Comparison of ENCODE assay signal across 8 mouse cellular contexts in genomic region chr7:64373147-64373829, GRCm38 (mm10). TPM values are rescaled to one million over a fixed set of nuclear protein-coding genes. Genes with fewer than 3 reads are reported as not detected.
DNase-seq lines count a peak whose midpoint lies in the region; ATAC-seq and TF ChIP-seq lines count a peak whose summit lies in the region.

No protein-coding gene starts in this region.

- H3K4me1 ChIP-seq in kidney, adult 2 months (ENCODE audit: control insufficient read depth, insufficient read depth, low read length) = peaks cover 4% of the 10 kb centered on the region
- H3K4me1 ChIP-seq in heart, postnatal 0 days (ENCODE audit: control insufficient read depth, insufficient read depth) = peaks cover 5% of the 10 kb centered on the region
- H3K4me1 ChIP-seq in megakaryocyte, embryonic 14.5 days = peaks cover 18% of the 10 kb centered on the region

- no peak for TF ChIP-seq EP300 in heart, postnatal 0 days (IDR thresholded peaks at IDR 0.05; ENCODE audit: low read depth)

- peak overlapping the region; percentile 80 for H3K27ac ChIP-seq in kidney, adult 2 months (ENCODE audit: insufficient read depth, low read depth, low read length)
- peak overlapping the region; percentile 96 for H3K27ac ChIP-seq in heart, postnatal 0 days (ENCODE audit: low read depth)

- no peak for TF ChIP-seq POLR2A in kidney, adult 2 months (IDR thresholded peaks at IDR 0.05; ENCODE audit: low read depth, low read length)

- peak overlapping the region; percentile 72 for H3K4me3 ChIP-seq in kidney, adult 2 months (ENCODE audit: insufficient read depth, low read depth, low read length)
- H3K4me3 ChIP-seq in heart, postnatal 0 days (ENCODE audit: low read depth, low read length) = peak overlapping the region; percentile 73
- peak overlapping the region; percentile 92 for H3K4me3 ChIP-seq in megakaryocyte, embryonic 14.5 days (replicated peaks)

- peak overlapping the region; percentile 72 for H3K9ac ChIP-seq in heart, postnatal 0 days (replicated peaks; ENCODE audit: low read depth, low read length)

- peaks cover 2% of the 10 kb centered on the region for H3K36me3 ChIP-seq in kidney, adult 2 months (ENCODE audit: control insufficient read depth, insufficient read depth, low read length)
- peaks cover 33% of the 10 kb centered on the region for H3K36me3 ChIP-seq in heart, postnatal 0 days (replicated peaks; ENCODE audit: control insufficient read depth, insufficient read depth, low read length)
- peaks cover 71% of the 10 kb centered on the region for H3K36me3 ChIP-seq in megakaryocyte, embryonic 14.5 days (replicated peaks; ENCODE audit: low read length)

- H3K9me3 ChIP-seq in heart, postnatal 0 days (replicated peaks; ENCODE audit: control insufficient read depth, low read length) = no peaks in the 10 kb centered on the region
- H3K9me3 ChIP-seq in megakaryocyte, embryonic 14.5 days = no peaks in the 10 kb centered on the region

- no peak for TF ChIP-seq CTCF in kidney, adult 2 months (conservative IDR thresholded peaks at IDR 0.05; ENCODE audit: insufficient read depth, insufficient read length, low read depth, low read length)
- no peak for TF ChIP-seq CTCF in heart, postnatal 0 days (IDR thresholded peaks at IDR 0.05; ENCODE audit: low read depth)

- DNase-seq in kidney, adult 2 months = no peak
- no peak for DNase-seq in kidney, adult 9 months
- DNase-seq in R1 (ENCODE audit: low read depth, low spot score) = peak; percentile 28
- no peak for DNase-seq in heart, postnatal 0 days (ENCODE audit: low spot score)
- no peak for DNase-seq in right cerebral cortex, adult 2 months (ENCODE audit: low spot score in 2 of 2)
- no peak for DNase-seq in adrenal gland, postnatal 10 days
- DNase-seq in layer of hippocampus, adult 11-12 months (ENCODE audit: low spot score) = no peak

- 8% methylated on average over 18 of the region's 18 CpGs for WGBS in kidney, adult 2 months
- WGBS in heart, postnatal 0 days = 10% methylated on average over 18 of the region's 18 CpGs

- peak overlapping the region; percentile 82 for H3K4me2 ChIP-seq in heart, postnatal 0 days (ENCODE audit: low read depth, low read length)

- ATAC-seq in heart, postnatal 0 days (ENCODE audit: insufficient read depth, low read depth) = no peak

- no peaks in the 10 kb centered on the region for H3K27me3 ChIP-seq in kidney, adult 2 months (replicated peaks; ENCODE audit: control insufficient read depth, insufficient read depth, low read length)
- H3K27me3 ChIP-seq in heart, postnatal 0 days (ENCODE audit: control insufficient read depth, insufficient read depth, low read length) = no peaks in the 10 kb centered on the region
- no peaks in the 10 kb centered on the region for H3K27me3 ChIP-seq in megakaryocyte, embryonic 14.5 days (replicated peaks)

RNA-seq across cellular contexts. Expression of gene Fan1, which starts 0.6 kb away (rescaled TPM):
- polyA plus RNA-seq in kidney, adult 2 months (2012; rRNA removed) = 2.8 and 3.2 TPM in 2 replicates
- 4.6 and 8.9 TPM in 2 replicates for total RNA-seq in heart, postnatal 0 days (2014; rRNA removed; ENCODE audit: low replicate concordance)
- 3.9 TPM in 2 replicates for polyA plus RNA-seq in heart, postnatal 0 days (2015; fragmentation: Nextera tagmentation; extraction: Ambion mirVana)
- polyA plus RNA-seq in megakaryocyte, embryonic 14.5 days (2012; ENCODE audit: insufficient read depth, low replicate concordance) = 0.40 and 0.48 TPM in 2 replicates
- total RNA-seq in adrenal gland, postnatal 10 days (2021) = 10 to 100 TPM in 1 of 2 experiments, 1 to 10 TPM in 1; 7.3 to 10.9 TPM

RNA-seq across cellular contexts. Expression of gene Mphosph10, which starts 18.8 kb away (rescaled TPM):
- 0.95 and 1.5 TPM in 2 replicates for polyA plus RNA-seq in kidney, adult 2 months (2012; rRNA removed)
- 2.6 and 4.4 TPM in 2 replicates for total RNA-seq in heart, postnatal 0 days (2014; rRNA removed; ENCODE audit: low replicate concordance)
- 15.1 and 18.4 TPM in 2 replicates for polyA plus RNA-seq in heart, postnatal 0 days (2015; fragmentation: Nextera tagmentation; extraction: Ambion mirVana)
- 4.7 TPM in 1 of 2 replicates, not detected in the other for polyA plus RNA-seq in megakaryocyte, embryonic 14.5 days (2012; ENCODE audit: insufficient read depth, low replicate concordance)
- 10 to 100 TPM; 19.5 to 27.9 TPM for total RNA-seq in adrenal gland, postnatal 10 days (2021)

RNA-seq across cellular contexts. Expression of gene Mcee, which starts 19.1 kb away (rescaled TPM):
- polyA plus RNA-seq in kidney, adult 2 months (2012; rRNA removed) = 77.6 and 106 TPM in 2 replicates
- total RNA-seq in heart, postnatal 0 days (2014; rRNA removed; ENCODE audit: low replicate concordance) = 13.2 and 53.1 TPM in 2 replicates
- polyA plus RNA-seq in heart, postnatal 0 days (2015; fragmentation: Nextera tagmentation; extraction: Ambion mirVana) = 218 and 253 TPM in 2 replicates
- 2.2 TPM in 1 of 2 replicates, not detected in the other for polyA plus RNA-seq in megakaryocyte, embryonic 14.5 days (2012; ENCODE audit: insufficient read depth, low replicate concordance)
- 100 to 1,000 TPM; 150 to 154 TPM for total RNA-seq in adrenal gland, postnatal 10 days (2021)

Comparison
In these comparisons a context has a peak if more than half of its experiments do, and no peak if none do; other contexts are left out.
1. RNA of gene Mcee, which starts 19.1 kb away (polyA plus RNA-seq): 218 to 253 TPM in heart, postnatal 0 days and 77.6 to 106 TPM in kidney, adult 2 months; 2.2 TPM in megakaryocyte, embryonic 14.5 days; every median in the first group is over 10 times any median in the second.
2. Peak in every context shown above with its lines, with median percentiles within 50 percentile points of each other: H3K4me3 ChIP-seq.